Mouse (Mus musculus): ENCODE data around the gene Ddx25.

Gene Ddx25

DNA sequence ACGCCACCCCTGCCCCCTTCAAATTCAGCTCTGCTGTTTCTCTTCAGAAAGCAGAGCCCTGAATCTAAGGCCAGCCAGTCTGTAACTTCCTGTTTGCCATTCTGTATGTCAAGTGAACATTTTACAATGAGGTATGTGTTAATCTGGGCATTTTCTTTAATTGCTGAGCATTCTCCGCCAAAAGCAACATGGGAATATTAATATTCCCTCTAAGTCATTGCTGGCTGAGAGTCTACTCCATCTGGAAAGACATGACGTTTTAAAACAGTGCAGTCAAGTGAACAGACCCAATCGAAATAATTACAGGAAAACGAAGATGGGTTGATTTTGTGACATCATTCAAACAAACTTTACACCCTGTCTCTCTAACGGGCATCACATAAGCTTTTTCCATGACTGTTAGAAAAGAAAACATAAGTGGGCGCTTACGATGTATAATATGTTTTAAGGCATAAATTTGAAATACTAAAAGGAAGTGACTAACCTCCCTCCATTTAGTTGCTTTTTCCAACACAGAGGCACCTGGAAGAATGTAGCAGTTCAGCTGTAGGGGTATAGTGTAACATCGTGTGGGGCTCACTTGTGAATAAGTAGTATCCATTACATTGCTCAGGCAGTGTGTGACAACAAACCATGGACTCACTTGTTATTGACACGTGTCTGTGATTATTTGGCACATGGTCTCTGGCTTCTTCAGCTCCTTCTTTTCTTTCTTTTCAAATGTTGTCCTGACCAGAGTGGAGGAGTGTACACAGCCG is 67.0 kb downstream of the Ddx25 start:
- no peak for DNase-seq

DNA sequence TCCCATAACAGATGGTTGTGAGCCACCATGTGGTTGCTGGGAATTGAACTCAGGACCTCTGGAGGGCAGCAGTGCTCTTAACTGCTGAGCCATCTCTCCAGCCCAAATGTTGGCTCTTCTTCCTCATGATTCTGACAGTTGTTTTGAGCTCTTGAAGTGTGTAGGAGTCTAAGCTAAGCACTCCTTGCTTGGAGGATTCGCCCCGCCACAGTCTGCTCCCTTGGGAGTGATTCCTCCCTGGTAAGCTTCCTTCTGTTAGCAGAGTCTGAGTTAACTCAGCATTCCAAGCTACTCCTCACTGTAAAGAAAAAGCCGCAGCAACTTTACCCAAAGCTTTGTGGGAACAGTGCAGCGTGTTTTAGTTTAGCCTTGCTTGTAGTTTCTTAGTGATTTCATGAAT is 69.8 kb downstream of the Ddx25 start:
- no peak for DNase-seq

All from right cerebral cortex, postnatal 4 days (tissue).